Mouse (Mus musculus) heart, postnatal 4 days (tissue): ENCODE measurements around the gene B9d1. TPM values are rescaled to one million over a fixed set of nuclear protein-coding genes. Genes with fewer than 3 reads are reported as not detected.

Experiments used
- DNase-seq: peaks from one replicate; pipeline ENCODE4 v3.0.0; 2021
- total RNA-seq, 2 experiments: library from RNA; stranded (reverse); gene quantifications; 2 replicates each; pipeline ENCODE4 v1.2.3; 2021

The B9d1 gene
- total RNA-seq, 2 experiments from 2014 or later, result 9.8 to 12.0 TPM

GRCm38 (mm10) chr11:61489085-61489484 lies 15.9 kb upstream of the B9d1 start:
- DNase-seq, result no peak

GRCm38 (mm10) chr11:61489874-61490273 lies 15.1 kb upstream of the B9d1 start:
- no peak for DNase-seq

- no peak for DNase-seq
Measured at GRCm38 (mm10) chr11:61490944-61491520, 13.9 kb upstream of the B9d1 start.

- no peak for DNase-seq
Measured at GRCm38 (mm10) chr11:61492749-61493401, 12.1 kb upstream of the B9d1 start.

GRCm38 (mm10) chr11:61493525-61494128 lies 11.3 kb upstream of the B9d1 start:
- DNase-seq, result peak; percentile 43

GRCm38 (mm10) chr11:61494129-61494997 lies 10.6 kb upstream of the B9d1 start, which contains the start of gene Mapk7:
Gene Mapk7, minus strand, starts transcription at chr11:61494406.
- DNase-seq, result peak; percentile 99

GRCm38 (mm10) chr11:61495528-61495927 lies 9.4 kb upstream of the B9d1 start:
- no peak for DNase-seq

GRCm38 (mm10) chr11:61497490-61497889 lies 7.5 kb upstream of the B9d1 start:
- DNase-seq, result no peak

GRCm38 (mm10) chr11:61498736-61499504 lies 6.0 kb upstream of the B9d1 start:
- DNase-seq, result no peak

- no peak for DNase-seq
Measured at GRCm38 (mm10) chr11:61503933-61504332, 1.0 kb upstream of the B9d1 start.

- DNase-seq, result peak; percentile 69
Measured at GRCm38 (mm10) chr11:61514953-61515352, 10.0 kb downstream of the B9d1 start.

GRCm38 (mm10) chr11:61517971-61518370 lies 13.0 kb downstream of the B9d1 start:
- no peak for DNase-seq

GRCm38 (mm10) chr11:61518871-61519270 lies 13.9 kb downstream of the B9d1 start:
- no peak for DNase-seq

GRCm38 (mm10) chr11:61519484-61520107 lies 14.7 kb downstream of the B9d1 start:
- no peak for DNase-seq

GRCm38 (mm10) chr11:61526872-61527271 lies 21.9 kb downstream of the B9d1 start:
- peak; percentile 51 for DNase-seq

- DNase-seq, result no peak
Measured at GRCm38 (mm10) chr11:61529268-61529713, 24.3 kb downstream of the B9d1 start.

- peak; percentile 25 for DNase-seq
Measured at GRCm38 (mm10) chr11:61532820-61533219, 27.9 kb downstream of the B9d1 start.

- DNase-seq, result peak; percentile 46
Measured at GRCm38 (mm10) chr11:61533571-61533970, 28.6 kb downstream of the B9d1 start.

- DNase-seq, result no peak
Measured at GRCm38 (mm10) chr11:61535530-61535929, 30.6 kb downstream of the B9d1 start.

GRCm38 (mm10) chr11:61536952-61537351 lies 32.0 kb downstream of the B9d1 start:
- no peak for DNase-seq

GRCm38 (mm10) chr11:61537362-61537761 lies 32.4 kb downstream of the B9d1 start:
- DNase-seq, result no peak
